Mouse (Mus musculus) gastrocnemius, postnatal 10 days (tissue): ENCODE measurements around the gene Tcp10a. TPM values are rescaled to one million over a fixed set of nuclear protein-coding genes. Genes with fewer than 3 reads are reported as not detected.
A peak's percentile ranks its signal among the peaks of the same experiment; 100 is the strongest.
"Not testable (repeated sequence)": the region's sequence is repeated elsewhere in the genome, so short reads cannot be mapped to it uniquely, and the experiment has no call there.

Source experiments
- DNase-seq: peaks from one replicate; pipeline ENCODE4 v3.0.0; 2021; ENCODE audit warnings: mixed read lengths
- long read RNA-seq, 2 experiments: library from polyadenylated mRNA; stranded (forward); transcript quantifications; one replicate each; pipeline ENCODE4 v2.0.0; 2021
- total RNA-seq, 2 experiments: library from RNA; stranded (reverse); gene quantifications; 2 replicates each; pipeline ENCODE4 v1.2.3; 2021

The Tcp10a gene
- total RNA-seq: not detected
- long read RNA-seq, experiment 1: 0 reads
- long read RNA-seq, experiment 2: 0 reads

- not testable (repeated sequence) for DNase-seq
These were observed at the start of gene Tcp10a for GRCm38 (mm10) chr17:7324346-7324745. Gene Tcp10a, plus strand, starts transcription at chr17:7324646.

GRCm38 (mm10) chr17:7278702-7279242, 45.7 kb upstream of the Tcp10a start:
- no peak for DNase-seq

GRCm38 (mm10) chr17:7279251-7279650, 45.2 kb upstream of the Tcp10a start:
- no peak for DNase-seq

- DNase-seq: peak; percentile 48
These were observed 40.0 kb upstream of the Tcp10a start for GRCm38 (mm10) chr17:7284297-7284910.

GRCm38 (mm10) chr17:7285292-7285691, 39.2 kb upstream of the Tcp10a start:
- no peak for DNase-seq

- DNase-seq: no peak
These were observed 37.9 kb upstream of the Tcp10a start for GRCm38 (mm10) chr17:7286422-7287050.

GRCm38 (mm10) chr17:7292012-7292684, 32.3 kb upstream of the Tcp10a start:
- DNase-seq: no peak

- not testable (repeated sequence) for DNase-seq
These were observed 17.9 kb upstream of the Tcp10a start for GRCm38 (mm10) chr17:7306278-7307196.

GRCm38 (mm10) chr17:7315693-7316382, 8.6 kb upstream of the Tcp10a start:
- DNase-seq: not testable (repeated sequence)

- not testable (repeated sequence) for DNase-seq
These were observed 4.7 kb upstream of the Tcp10a start for GRCm38 (mm10) chr17:7319789-7320188.

GRCm38 (mm10) chr17:7326415-7326814, 2.0 kb downstream of the Tcp10a start:
- DNase-seq: not testable (repeated sequence)

- not testable (repeated sequence) for DNase-seq
These were observed 8.3 kb downstream of the Tcp10a start for GRCm38 (mm10) chr17:7332745-7333144.

GRCm38 (mm10) chr17:7337381-7337780, 12.9 kb downstream of the Tcp10a start:
- not testable (repeated sequence) for DNase-seq

GRCm38 (mm10) chr17:7348765-7349164, 24.3 kb downstream of the Tcp10a start:
- DNase-seq: not testable (repeated sequence)

GRCm38 (mm10) chr17:7352596-7352995, 28.1 kb downstream of the Tcp10a start, which contains the start of gene Ttll2:
Gene Ttll2, minus strand, starts transcription at chr17:7352696.
- DNase-seq: not testable (repeated sequence)

- not testable (repeated sequence) for DNase-seq
These were observed 35.4 kb downstream of the Tcp10a start for GRCm38 (mm10) chr17:7359806-7360205.

GRCm38 (mm10) chr17:7360749-7361465, 36.5 kb downstream of the Tcp10a start:
- DNase-seq: peak; percentile 10

GRCm38 (mm10) chr17:7365615-7366014, 41.2 kb downstream of the Tcp10a start:
- not testable (repeated sequence) for DNase-seq

- DNase-seq: not testable (repeated sequence)
These were observed 41.8 kb downstream of the Tcp10a start for GRCm38 (mm10) chr17:7366265-7366664.

- not testable (repeated sequence) for DNase-seq
These were observed 42.4 kb downstream of the Tcp10a start for GRCm38 (mm10) chr17:7366676-7367374.
